Mouse (Mus musculus) leukemia stem cell, adult 10-12 weeks (primary cell): ENCODE data around the gene Zfp738. TPM values are rescaled to one million over a fixed set of nuclear protein-coding genes. Genes with fewer than 3 reads are reported as not detected.

ENCODE experiments used
- polyA plus RNA-seq: library from polyadenylated mRNA; stranded (reverse); fragments of >175 nt; gene quantifications from 2 replicates; pipeline ENCODE4 v1.2.3, GENCODE M21; 2012; ENCODE audit warnings: low replicate concordance

The Zfp738 gene
- polyA plus RNA-seq = 0.06 and 1.4 TPM in 2 replicates

DNA sequence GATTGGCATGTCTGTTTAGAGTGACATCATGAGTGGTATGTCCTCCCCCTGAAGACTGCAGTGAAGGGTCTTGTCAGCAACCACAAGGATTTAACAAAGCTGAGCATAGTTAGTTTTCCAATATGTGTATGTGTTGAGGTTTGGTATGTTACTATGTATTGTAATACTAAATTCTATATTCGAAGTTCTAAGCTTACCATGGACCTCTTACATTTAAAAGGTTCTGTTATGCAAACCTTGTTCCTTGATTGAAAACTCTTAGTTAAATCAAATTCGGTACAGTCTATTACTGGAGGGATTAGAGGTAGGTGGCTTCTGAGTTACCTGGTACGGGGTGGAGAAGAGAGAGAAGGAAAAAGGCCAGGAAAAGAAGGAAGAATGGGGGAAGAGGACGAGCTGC is at the start of gene Zfp738:
TSS of gene Zfp738 (minus strand) at position 101 of the 400 bp plus-strand sequence.

DNA sequence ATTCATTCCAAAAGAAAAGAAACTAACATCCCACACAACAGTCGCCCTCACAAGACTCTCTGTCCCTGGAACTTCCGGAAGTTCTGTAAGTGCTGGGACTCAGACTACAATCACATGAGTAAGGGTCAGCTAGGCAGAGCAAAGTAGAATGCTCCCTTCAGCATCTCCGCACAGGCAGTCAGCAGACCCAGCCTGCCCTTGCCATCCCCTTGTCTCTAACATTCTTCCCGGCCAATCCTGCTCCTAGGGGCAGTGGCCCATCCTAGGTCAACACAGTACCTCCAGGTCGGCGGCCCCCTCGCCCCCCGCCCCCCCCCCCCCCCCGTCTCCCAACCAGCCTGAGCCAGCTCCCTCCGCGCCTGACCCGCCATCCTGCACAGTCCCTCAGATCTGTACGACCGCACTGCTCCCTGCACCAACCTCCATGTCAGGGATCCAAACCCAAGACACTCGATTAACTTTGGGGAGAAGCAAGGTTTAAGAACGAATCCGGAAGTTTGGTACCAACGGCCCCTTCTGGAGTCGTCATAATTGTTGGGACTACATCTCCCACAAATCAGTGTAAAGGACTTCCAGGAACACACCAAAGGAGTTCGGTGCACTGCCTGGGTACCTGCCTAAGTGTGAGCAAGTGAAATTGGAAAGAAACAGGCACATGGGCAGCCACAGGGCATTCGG is 41.9 kb upstream of the Zfp738 start, which contains the start of gene Zfp65:
TSS of gene Zfp65 (minus strand) at position 533 of the 678 bp plus-strand sequence.

DNA sequence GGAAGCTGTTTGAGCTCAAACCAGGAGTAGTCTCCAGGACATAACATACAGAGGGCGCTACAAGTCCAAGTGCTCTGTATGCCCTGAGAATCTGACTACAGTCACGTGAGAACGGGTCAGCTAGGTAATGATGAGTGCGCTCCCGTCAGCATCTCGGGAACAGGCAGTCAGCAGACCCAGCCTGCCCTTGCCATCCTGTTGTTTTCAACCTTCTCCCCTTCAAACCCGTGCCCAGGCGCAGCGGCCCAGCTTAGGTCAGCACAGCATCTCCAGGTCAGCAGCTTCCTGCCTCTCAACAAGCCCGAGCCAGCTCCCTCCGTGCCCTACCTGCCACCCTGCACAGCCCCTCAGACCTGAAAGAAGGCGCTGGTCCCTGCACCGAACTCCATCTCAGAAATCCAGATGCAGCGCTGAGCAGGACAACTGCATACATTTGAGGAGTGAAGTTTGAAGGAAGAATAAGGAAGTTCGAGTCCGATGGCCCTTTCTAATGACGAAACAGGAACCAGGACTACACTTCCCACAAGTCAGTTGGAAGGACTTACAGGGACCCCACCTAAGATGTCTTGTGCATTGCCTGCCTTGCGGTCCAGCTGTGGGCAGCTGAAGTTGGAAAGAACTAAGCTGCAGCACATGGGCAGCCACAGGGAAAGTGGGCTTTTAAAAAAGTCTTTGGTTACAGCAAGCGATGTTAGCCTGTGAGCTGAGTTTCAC is 49.4 kb downstream of the Zfp738 start, which contains the start of the genes Gm49345 and Zfp729a:
TSS of gene Gm49345 (minus strand) at position 476 of the 714 bp plus-strand sequence.
TSS of gene Zfp729a (minus strand) at position 498 of the 714 bp plus-strand sequence.

GRCm38 (mm10) chr13:67609066-67609876 is 77.6 kb downstream of the Zfp738 start, which contains the start of gene Zfp729b:
Zfp729b (minus strand) TSS chr13:67609707.

Other genes with a start within 250 kb of the Zfp738 start
- 0.36 TPM in 1 of 2 replicates, not detected in the other for gene Zfp874a, start 235.4 kb downstream of the Zfp738 start, polyA plus RNA-seq
- gene Zfp874b, start 202.8 kb downstream of the Zfp738 start, polyA plus RNA-seq = 0.07 and 0.36 TPM in 2 replicates
- 0.20 TPM in 1 of 2 replicates, not detected in the other for gene Zfp58, start 186.5 kb downstream of the Zfp738 start, polyA plus RNA-seq
- not detected in 2 replicates for gene Gm26965, start 160.9 kb downstream of the Zfp738 start, polyA plus RNA-seq
- gene Zfp87, start 160.9 kb downstream of the Zfp738 start, polyA plus RNA-seq = 0.08 and 1.3 TPM in 2 replicates
- gene Zfp748, start 133.2 kb downstream of the Zfp738 start, polyA plus RNA-seq = 0.14 and 0.32 TPM in 2 replicates
- 0.56 TPM in 1 of 2 replicates, not detected in the other for gene Zfp729b, start 77.4 kb downstream of the Zfp738 start, polyA plus RNA-seq
- gene Gm49345, start 49.3 kb downstream of the Zfp738 start, polyA plus RNA-seq = not detected in 2 replicates
- 0.11 and 0.27 TPM in 2 replicates for gene Zfp729a, start 49.3 kb downstream of the Zfp738 start, polyA plus RNA-seq
- 0.15 and 0.76 TPM in 2 replicates for gene Zfp65, start 42.1 kb upstream of the Zfp738 start, polyA plus RNA-seq
- gene Zfp85, start 68.2 kb upstream of the Zfp738 start, polyA plus RNA-seq = 0.36 TPM in 1 of 2 replicates, not detected in the other
- gene Zfp493, start 92.6 kb upstream of the Zfp738 start, polyA plus RNA-seq = not detected in 2 replicates
- 0.15 TPM in 1 of 2 replicates, not detected in the other for gene Zfp273, start 126.7 kb upstream of the Zfp738 start, polyA plus RNA-seq
- gene Gm10037, start 144.0 kb upstream of the Zfp738 start, polyA plus RNA-seq = not detected in 2 replicates
- not detected in 2 replicates for gene BC048507, start 176.3 kb upstream of the Zfp738 start, polyA plus RNA-seq